Mouse (Mus musculus) stomach, embryonic 14.5 days (tissue): Measurements from ENCODE around the gene Flnb. TPM values are rescaled to one million over a fixed set of nuclear protein-coding genes. Genes with fewer than 3 reads are reported as not detected.

Source experiments
- ATAC-seq: fragments of 200-750 bp; cut with Nextera tagmentation; 2 replicates; pipeline ENCODE4 v1.8.0; 2017; ENCODE audit warnings: low read depth, moderate TSS enrichment; ENCODE audit not compliant: insufficient number of reproducible peaks, insufficient read depth, low FRiP score
- H3K27ac ChIP-seq: fragments of 300-500 bp; sonication (generic); 2 replicates; pipeline ENCODE4 v1.5.1; 2014; ENCODE audit warnings: mild to moderate bottlenecking, low read length, moderate library complexity, mixed read lengths
- H3K27me3 ChIP-seq: fragments of 300-500 bp; sonication (generic); 2 replicates; pipeline ENCODE4 v1.6.1; 2014; ENCODE audit warnings: low read length, control low read depth, mixed read lengths; ENCODE audit not compliant: control insufficient read depth, insufficient read depth
- H3K36me3 ChIP-seq: fragments of 300-500 bp; sonication (generic); 2 replicates; pipeline ENCODE4 v1.6.1; 2014; ENCODE audit warnings: mild to moderate bottlenecking, control low read depth, low read length, moderate library complexity, mixed read lengths; ENCODE audit not compliant: control insufficient read depth, insufficient read depth
- H3K4me1 ChIP-seq: fragments of 300-500 bp; sonication (generic); 2 replicates; pipeline ENCODE4 v1.6.1; 2014; ENCODE audit warnings: low read length, control low read depth, mixed read lengths; ENCODE audit not compliant: control insufficient read depth, insufficient read depth
- H3K4me2 ChIP-seq: fragments of 300-500 bp; sonication (generic); replicated peaks from 2 replicates; pipeline ENCODE4 v1.6.1; 2014; ENCODE audit warnings: low read depth, low read length, control low read depth
- H3K4me3 ChIP-seq: fragments of 300-500 bp; sonication (generic); 2 replicates; pipeline ENCODE4 v1.5.1; 2014; ENCODE audit warnings: low read depth, low read length, control low read depth
- H3K9ac ChIP-seq: fragments of 300-500 bp; sonication (generic); replicated peaks from 2 replicates; pipeline ENCODE4 v1.6.1; 2014; ENCODE audit warnings: low read depth, mild to moderate bottlenecking, control low read depth, low read length, moderate library complexity, mixed read lengths
- H3K9me3 ChIP-seq: fragments of 300-500 bp; sonication (generic); 2 replicates; pipeline ENCODE4 v1.6.1; 2016; ENCODE audit warnings: low read depth, low read length, control low read depth; ENCODE audit not compliant: control insufficient read depth
- WGBS: fragments of 180-500 bp; shearing (Covaris S2); extraction: QIAGEN DNeasy Blood & Tissue Kit; methylation state at CpG from one replicate; pipeline ENCODE4 v1.1.7; 2014; 5-methylcytosine and 5-hydroxymethylcytosine counted together
- polyA plus RNA-seq: library from polyadenylated mRNA; unstranded; fragments of >200 nt; fragmentation: Nextera tagmentation; extraction: Ambion mirVana; gene quantifications from 2 replicates; pipeline ENCODE4 v1.2.1, GENCODE M21; 2014

Gene Flnb
- polyA plus RNA-seq, 1 experiment from 2014 or later, result 23.7 TPM

DNA sequence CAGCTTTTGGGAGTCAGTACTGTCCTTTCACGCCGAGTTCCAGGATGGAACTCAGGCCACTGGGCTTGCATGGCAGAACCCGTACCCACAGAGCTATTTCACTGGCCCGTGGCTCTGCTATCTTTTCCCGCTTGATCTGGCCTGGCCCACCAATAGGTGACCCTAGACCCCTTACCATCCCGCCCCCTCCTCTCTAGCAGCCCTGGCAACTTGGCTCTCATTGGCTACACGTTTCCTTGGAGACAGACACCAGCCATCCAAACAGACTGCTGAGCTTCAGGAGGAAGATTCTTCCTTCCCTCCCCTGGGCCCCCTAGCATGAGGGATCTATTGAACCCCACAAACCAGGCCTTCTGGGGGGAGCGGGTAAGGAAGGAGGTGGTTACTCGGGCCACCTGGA lies 139.3 kb downstream of the Flnb start, which contains the start of gene Gm45521:
Gene Gm45521, plus strand, starts transcription at position 240 of the 400 bp plus-strand sequence.
- Histone ChIP-seq H3K4me2 (no peak within 1 kb of the TSS), H3K36me3 (no peaks in the 10 kb centered on the region), H3K27me3 (no peaks in the 10 kb centered on the region), H3K4me1 (peaks cover 23% of the 10 kb centered on the region; the same call in 1 of the 2 replicates), H3K9ac (no peak within 1 kb of the TSS), H3K4me3 (no peak within 1 kb of the TSS), H3K9me3 (no peaks in the 10 kb centered on the region), H3K27ac (no peak within 1 kb of the TSS)
- WGBS, result 49% methylated on average over 9 of the region's 9 CpGs
- no peak for ATAC-seq

DNA sequence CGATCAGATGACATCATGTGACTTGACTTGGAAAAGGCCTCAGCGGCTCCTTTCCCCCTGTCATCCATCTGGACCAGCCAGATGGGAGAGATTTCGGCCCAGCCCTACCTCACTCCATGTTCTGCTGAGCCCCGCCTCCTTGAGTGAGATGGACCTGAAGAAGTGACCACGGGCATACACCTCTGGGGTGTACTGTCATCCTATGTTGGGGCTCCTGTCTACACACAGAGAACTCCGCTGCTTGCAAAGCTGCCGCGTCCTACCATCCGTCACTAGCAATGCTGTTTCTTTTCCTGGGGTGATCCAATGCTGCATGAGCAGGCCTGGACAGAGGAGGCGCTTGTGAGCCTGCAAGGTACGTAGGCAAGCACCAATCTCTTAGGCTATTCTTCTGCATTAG lies 142.9 kb downstream of the Flnb start:
- H3K4me3 ChIP-seq, result no peak overlapping the region
- H3K27me3 ChIP-seq, result no peaks in the 10 kb centered on the region
- no peak overlapping the region for H3K27ac ChIP-seq
- no peaks in the 10 kb centered on the region for H3K9me3 ChIP-seq
- H3K4me1 ChIP-seq, result peaks cover 13% of the 10 kb centered on the region; the same call in 1 of the 2 replicates
- ATAC-seq, result no peak
- no peaks in the 10 kb centered on the region for H3K36me3 ChIP-seq
- WGBS, result 61% methylated on average over 11 of the region's 11 CpGs
- H3K4me2 ChIP-seq, result no peak overlapping the region
- no peak overlapping the region for H3K9ac ChIP-seq

DNA sequence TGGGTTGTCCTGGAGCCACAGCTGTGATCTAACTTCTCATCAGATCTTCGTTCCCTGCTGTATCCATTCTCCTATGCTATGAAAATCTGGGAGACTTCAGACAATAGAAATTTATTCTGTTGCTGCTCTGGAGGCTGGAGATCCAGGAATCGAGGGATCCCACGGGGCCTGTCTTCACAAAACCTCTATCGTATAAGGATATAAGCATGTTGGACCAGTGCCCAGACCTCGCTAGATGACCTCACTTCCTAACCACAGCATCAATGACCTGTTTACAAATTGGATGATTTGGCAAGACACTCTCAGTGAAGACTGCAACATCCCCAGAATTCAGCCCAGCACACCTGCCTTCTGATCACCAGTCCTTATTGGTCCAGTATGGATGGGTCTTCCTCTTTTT lies 144.0 kb downstream of the Flnb start:
- Histone ChIP-seq H3K27me3 (no peaks in the 10 kb centered on the region), H3K4me1 (peaks cover 13% of the 10 kb centered on the region; the same call in 1 of the 2 replicates), H3K9me3 (no peaks in the 10 kb centered on the region), H3K9ac (no peak overlapping the region), H3K27ac (no peak overlapping the region), H3K36me3 (no peaks in the 10 kb centered on the region), H3K4me2 (no peak overlapping the region), H3K4me3 (no peak overlapping the region)
- ATAC-seq, result no peak
- WGBS, result 45% methylated on average over 5 of the region's 5 CpGs

DNA sequence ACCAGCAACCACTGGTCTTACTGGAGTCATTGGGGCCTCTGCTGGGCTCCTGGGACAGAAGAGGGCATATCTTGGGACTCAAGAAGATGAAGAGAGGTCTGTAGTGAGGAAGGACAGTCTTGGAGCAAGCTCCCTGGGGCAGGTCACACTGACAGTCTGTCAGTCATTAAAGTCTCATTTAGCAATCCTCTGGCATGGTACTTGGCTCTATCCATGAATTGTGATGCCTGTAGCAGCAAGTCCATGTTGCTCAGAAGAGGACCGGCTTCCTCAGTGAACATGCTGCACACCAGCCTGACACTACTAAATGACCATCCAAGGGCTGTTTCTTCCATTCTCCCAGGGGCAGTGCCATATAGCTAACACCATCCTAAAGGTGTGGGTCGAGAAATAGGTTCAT lies 144.9 kb downstream of the Flnb start:
- H3K36me3 ChIP-seq, result no peaks in the 10 kb centered on the region
- H3K27me3 ChIP-seq, result no peaks in the 10 kb centered on the region
- peaks cover 8% of the 10 kb centered on the region; the same call in 1 of the 2 replicates for H3K4me1 ChIP-seq
- no peak overlapping the region for H3K4me3 ChIP-seq
- no peak overlapping the region for H3K27ac ChIP-seq
- 86% methylated on average over 2 of the region's 2 CpGs for WGBS
- H3K4me2 ChIP-seq, result no peak overlapping the region
- no peak for ATAC-seq
- H3K9ac ChIP-seq, result no peak overlapping the region
- H3K9me3 ChIP-seq, result no peaks in the 10 kb centered on the region

DNA sequence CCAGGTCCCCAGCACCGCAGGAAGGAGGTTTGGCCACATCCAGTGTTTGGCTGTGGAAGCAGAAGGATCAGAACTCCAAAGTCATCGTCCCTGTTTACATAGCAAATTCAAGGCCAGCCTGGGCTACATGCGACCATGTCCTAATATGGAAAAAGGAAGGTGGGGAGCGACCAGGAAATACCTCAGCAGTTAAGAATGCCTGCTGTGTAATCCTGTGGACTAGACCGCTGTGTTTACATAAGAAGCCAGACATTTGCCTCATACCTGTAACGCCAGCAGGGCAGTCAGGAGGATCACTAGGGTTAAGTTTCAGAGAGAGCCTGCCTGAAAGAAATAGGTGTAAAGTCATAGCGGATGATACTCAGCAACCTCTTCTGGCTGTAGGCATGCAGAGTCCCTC lies 145.4 kb downstream of the Flnb start:
- Histone ChIP-seq H3K4me2 (no peak overlapping the region), H3K27ac (no peak overlapping the region), H3K4me3 (no peak overlapping the region), H3K27me3 (no peaks in the 10 kb centered on the region), H3K36me3 (no peaks in the 10 kb centered on the region), H3K9me3 (no peaks in the 10 kb centered on the region), H3K9ac (no peak overlapping the region), H3K4me1 (peaks cover 8% of the 10 kb centered on the region; the same call in 1 of the 2 replicates)
- ATAC-seq, result peak; percentile 20; the same call in 1 of the 2 replicates
- WGBS, result 47% methylated on average over 7 of the region's 7 CpGs

DNA sequence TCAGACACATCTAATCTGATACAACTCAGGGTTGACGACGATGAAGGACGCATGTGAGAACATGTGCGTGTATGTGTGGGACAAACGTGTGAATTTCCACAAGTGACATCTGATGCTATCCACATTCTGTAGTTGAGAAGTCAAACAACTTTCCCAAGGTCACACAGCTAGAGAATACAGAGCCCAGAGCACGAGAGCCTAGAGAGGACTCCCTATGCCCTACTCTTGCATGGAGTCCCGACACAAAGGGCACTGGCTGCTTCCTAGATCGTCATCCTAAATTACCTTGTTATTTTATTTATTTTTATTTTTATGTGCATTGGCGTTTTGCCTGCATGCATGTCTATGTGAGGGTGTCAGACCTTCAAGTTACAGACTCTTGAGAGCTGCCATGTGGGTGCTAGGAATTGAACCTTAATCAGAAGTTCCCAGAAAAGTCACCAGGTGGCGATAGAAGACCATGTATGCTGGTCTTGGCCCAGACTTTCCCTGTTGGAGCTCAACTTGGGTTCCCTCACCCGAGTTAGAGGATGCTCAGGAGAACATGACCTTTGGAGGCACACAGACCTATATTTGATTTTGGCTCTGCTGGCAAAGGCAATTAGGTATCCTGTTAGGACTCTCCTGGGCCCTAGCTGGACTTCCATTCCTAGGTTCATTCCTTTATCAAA lies 146.6 kb downstream of the Flnb start:
- 51% methylated on average over 11 of the region's 11 CpGs for WGBS
- Histone ChIP-seq H3K4me2 (no peak overlapping the region), H3K4me3 (no peak overlapping the region), H3K9ac (no peak overlapping the region), H3K9me3 (no peaks in the 10 kb centered on the region), H3K27ac (no peak overlapping the region), H3K27me3 (no peaks in the 10 kb centered on the region), H3K36me3 (no peaks in the 10 kb centered on the region), H3K4me1 (peaks cover 8% of the 10 kb centered on the region; the same call in 1 of the 2 replicates)
- ATAC-seq, result 0 out of 2 replicates have a peak, but pooled peaks have one; percentile 25

DNA sequence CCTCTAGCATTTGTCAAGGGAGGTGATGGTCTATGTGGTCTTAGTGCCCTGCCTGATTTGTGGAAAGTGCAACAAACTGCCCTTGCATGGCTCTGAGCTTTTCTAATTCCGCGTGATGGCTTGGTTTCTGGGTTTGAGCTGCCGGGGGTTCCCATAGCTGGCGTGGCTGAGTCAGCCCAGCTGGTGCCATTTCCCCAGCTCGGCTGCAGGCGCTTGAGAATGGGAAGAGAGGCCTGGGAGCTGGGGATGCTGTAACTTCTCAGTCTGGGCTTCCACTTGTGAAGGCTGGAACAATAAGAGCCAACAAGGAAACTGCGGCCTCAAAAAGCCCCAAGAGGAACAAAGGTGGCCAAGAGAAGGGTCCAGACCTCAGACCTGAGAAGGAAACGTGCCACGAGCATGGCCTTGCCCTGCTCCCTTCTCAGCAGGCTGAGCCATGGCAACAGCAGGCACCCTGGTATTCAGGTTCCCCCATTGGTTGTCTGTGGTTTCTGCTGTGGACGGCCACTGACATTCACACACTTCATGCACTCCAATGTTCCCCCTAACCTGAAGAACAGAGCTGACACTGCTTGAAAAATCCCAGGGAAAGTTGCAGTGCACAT lies 154.2 kb downstream of the Flnb start:
- Histone ChIP-seq H3K9me3 (no peaks in the 10 kb centered on the region), H3K4me2 (no peak overlapping the region), H3K27me3 (no peaks in the 10 kb centered on the region), H3K36me3 (no peaks in the 10 kb centered on the region), H3K9ac (no peak overlapping the region), H3K4me3 (no peak overlapping the region), H3K4me1 (peaks cover 5% of the 10 kb centered on the region; the same call in 1 of the 2 replicates), H3K27ac (peak overlapping the region; percentile 15; the same call in 1 of the 2 replicates)
- no peak for ATAC-seq
- WGBS, result 44% methylated on average over 10 of the region's 10 CpGs

DNA sequence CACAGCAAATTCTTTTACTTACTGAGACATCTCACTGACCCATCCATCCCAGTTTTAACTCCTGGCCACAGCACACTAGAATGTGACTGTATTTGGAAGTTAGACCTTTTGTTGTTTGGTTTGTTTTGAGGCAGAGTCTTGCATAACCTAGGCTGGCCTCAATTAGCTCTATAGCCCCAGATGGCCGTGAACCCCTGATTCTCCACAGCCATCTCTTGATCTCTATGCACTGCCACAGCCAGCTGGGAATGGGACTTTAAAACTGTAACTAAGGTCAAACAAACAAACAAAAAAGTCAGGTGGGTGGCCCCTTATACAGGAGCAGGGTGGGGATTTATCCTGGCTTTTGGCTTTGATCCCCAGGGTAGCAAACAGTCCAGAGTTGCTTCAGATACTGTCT lies 156.9 kb downstream of the Flnb start:
- no peak overlapping the region for H3K4me3 ChIP-seq
- no peaks in the 10 kb centered on the region for H3K27me3 ChIP-seq
- 100% methylated on average over 1 of the region's 1 CpGs for WGBS
- no peaks in the 10 kb centered on the region for H3K9me3 ChIP-seq
- H3K4me1 ChIP-seq, result peaks cover 5% of the 10 kb centered on the region; the same call in 1 of the 2 replicates
- ATAC-seq, result no peak
- H3K27ac ChIP-seq, result no peak overlapping the region
- H3K36me3 ChIP-seq, result no peaks in the 10 kb centered on the region
- H3K4me2 ChIP-seq, result no peak overlapping the region
- H3K9ac ChIP-seq, result no peak overlapping the region
